Mouse (Mus musculus) forebrain, embryonic 11.5 days (tissue): ENCODE data around the gene Cxcr5. TPM values are rescaled to one million over a fixed set of nuclear protein-coding genes. Genes with fewer than 3 reads are reported as not detected.

Experiments
- ATAC-seq: fragments of 200-750 bp; cut with Nextera tagmentation; replicated peaks from 2 replicates; pipeline ENCODE4 v1.8.0; 2017; ENCODE audit warnings: moderate TSS enrichment; ENCODE audit not compliant: low FRiP score
- DNase-seq: peaks from one replicate; pipeline ENCODE4 v3.0.0-alpha.2; 2017; ENCODE audit warnings: low spot score
- H3K27ac ChIP-seq: fragments of 300-500 bp; sonication (generic); 2 replicates; pipeline ENCODE4 v1.5.1; 2014; ENCODE audit warnings: low read depth, low read length
- H3K27me3 ChIP-seq: fragments of 300-500 bp; sonication (generic); 2 replicates; pipeline ENCODE4 v1.6.1; 2014; ENCODE audit warnings: mild to moderate bottlenecking, low read length, mixed read lengths; ENCODE audit not compliant: control insufficient read depth, insufficient read depth
- H3K36me3 ChIP-seq: fragments of 300-500 bp; sonication (generic); 2 replicates; pipeline ENCODE4 v1.6.1; 2014; ENCODE audit warnings: mild to moderate bottlenecking, low read length, moderate library complexity, mixed read lengths; ENCODE audit not compliant: control insufficient read depth, insufficient read depth
- H3K4me1 ChIP-seq: fragments of 300-500 bp; sonication (generic); replicated peaks from 2 replicates; pipeline ENCODE4 v1.6.1; 2014; ENCODE audit warnings: low read length, mixed read lengths; ENCODE audit not compliant: control insufficient read depth, insufficient read depth
- H3K4me2 ChIP-seq: fragments of 300-500 bp; sonication (generic); 2 replicates; pipeline ENCODE4 v1.6.1; 2014; ENCODE audit warnings: low read depth, mild to moderate bottlenecking, low read length, moderate library complexity, mixed read lengths; ENCODE audit not compliant: severe bottlenecking
- H3K4me3 ChIP-seq: fragments of 300-500 bp; sonication (generic); 2 replicates; pipeline ENCODE4 v1.5.1; 2014; ENCODE audit warnings: low read depth, low read length
- H3K9ac ChIP-seq: fragments of 300-500 bp; sonication (generic); 2 replicates; pipeline ENCODE4 v1.6.1; 2014; ENCODE audit warnings: low read length
- H3K9me3 ChIP-seq: fragments of 300-500 bp; sonication (generic); 2 replicates; pipeline ENCODE4 v1.6.1; 2016; ENCODE audit warnings: low read length, mixed read lengths; ENCODE audit not compliant: control insufficient read depth
- WGBS: fragments of 180-500 bp; shearing (Covaris S2); extraction: QIAGEN DNeasy Blood & Tissue Kit; methylation state at CpG from one replicate; pipeline ENCODE4 v1.1.7; 2014; 5-methylcytosine and 5-hydroxymethylcytosine counted together
- polyA plus RNA-seq: library from polyadenylated mRNA; unstranded; fragments of >200 nt; fragmentation: Nextera tagmentation; extraction: Ambion mirVana; gene quantifications from 2 replicates; pipeline ENCODE4 v1.2.1, GENCODE M21; 2014

Cxcr5 gene
- polyA plus RNA-seq, 1 experiment from 2014 or later: 0.09 TPM

- ATAC-seq: no peak
These were observed 41.1 kb upstream of the Cxcr5 start for GRCm38 (mm10) chr9:44602766-44603165.

DNA sequence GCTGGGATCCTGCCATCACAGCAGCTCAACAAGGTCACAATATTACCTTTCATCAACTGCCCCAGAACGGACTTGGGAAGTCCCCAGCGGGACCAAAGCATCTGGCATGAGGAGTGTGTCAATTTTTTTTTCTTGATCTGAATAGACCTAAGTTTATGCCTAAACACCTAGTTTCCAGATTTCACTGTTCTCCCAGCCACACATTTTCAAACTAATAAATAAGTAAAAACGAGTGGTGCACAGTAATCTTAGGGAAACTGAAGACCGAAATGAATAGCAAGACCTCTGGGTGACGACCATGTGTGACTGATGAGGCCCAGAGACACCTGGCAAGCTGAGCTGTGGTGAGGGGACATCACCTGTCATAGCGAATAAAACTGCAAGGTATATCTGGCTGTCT lies 39.1 kb upstream of the Cxcr5 start:
- WGBS: 87% methylated on average over 6 of the region's 6 CpGs

More at GRCm38 (mm10) chr9:44602766-44603165, 41.1 kb upstream of the Cxcr5 start:
- Histone ChIP-seq H3K4me1 (peaks cover 20% of the 10 kb centered on the region), H3K27ac (0 out of 2 replicates have a peak overlapping the region, but pooled peaks have one; percentile 1), H3K4me2 (peak overlapping the region; percentile 80), H3K4me3 (peak overlapping the region; percentile 100; the same call in 1 of the 2 replicates), H3K9me3 (no peaks in the 10 kb centered on the region), H3K9ac (peak overlapping the region; percentile 100; the same call in 1 of the 2 replicates), H3K36me3 (no peaks in the 10 kb centered on the region; the same call in 1 of the 2 replicates), H3K27me3 (no peaks in the 10 kb centered on the region)
- 76% methylated on average over 6 of the region's 6 CpGs for WGBS
- no peak for DNase-seq

GRCm38 (mm10) chr9:44599616-44600015 lies 37.9 kb upstream of the Cxcr5 start:
- 9% methylated on average over 4 of the region's 6 CpGs for WGBS
- Histone ChIP-seq H3K27me3 (no peaks in the 10 kb centered on the region), H3K27ac (no peak overlapping the region), H3K9ac (no peak overlapping the region), H3K4me3 (no peak overlapping the region), H3K4me1 (peaks cover 17% of the 10 kb centered on the region), H3K9me3 (no peaks in the 10 kb centered on the region), H3K4me2 (0 out of 2 replicates have a peak overlapping the region, but pooled peaks have one; percentile 42), H3K36me3 (no peaks in the 10 kb centered on the region)
- DNase-seq (no peak), ATAC-seq (no peak)

More for the DNA sequence above, 39.1 kb upstream of the Cxcr5 start:
- no peak overlapping the region for H3K4me2 ChIP-seq
- H3K4me3 ChIP-seq: no peak overlapping the region
- H3K27ac ChIP-seq: no peak overlapping the region
- H3K9ac ChIP-seq: no peak overlapping the region
- H3K9me3 ChIP-seq: no peaks in the 10 kb centered on the region
- DNase-seq (no peak), ATAC-seq (no peak)
- H3K27me3 ChIP-seq: no peaks in the 10 kb centered on the region
- H3K4me1 ChIP-seq: peaks cover 17% of the 10 kb centered on the region
- no peaks in the 10 kb centered on the region for H3K36me3 ChIP-seq

- no peaks in the 10 kb centered on the region for H3K36me3 ChIP-seq
These were observed 37.3 kb upstream of the Cxcr5 start for GRCm38 (mm10) chr9:44598899-44599495.

DNA sequence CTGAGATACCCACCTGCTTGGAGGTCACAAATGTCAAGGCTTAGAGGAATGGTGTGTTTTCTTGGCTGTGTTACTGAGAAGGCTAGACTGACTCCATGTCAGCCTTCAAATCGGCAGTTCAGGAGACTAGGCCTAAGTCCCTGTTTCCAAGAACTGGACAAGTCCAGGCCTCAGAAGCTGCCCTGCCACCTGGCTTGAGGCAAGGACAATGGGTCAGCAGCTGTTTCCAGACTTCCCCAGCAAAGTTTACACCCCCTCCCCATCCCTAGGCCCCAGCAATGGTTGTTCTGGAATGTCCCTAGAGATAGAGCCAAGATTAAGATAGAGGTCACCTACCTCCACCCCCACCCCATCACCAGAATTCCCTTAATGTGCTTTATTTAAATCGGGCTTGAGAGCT lies 36.1 kb upstream of the Cxcr5 start:
- H3K9ac ChIP-seq: no peak overlapping the region
- no peak overlapping the region for H3K4me2 ChIP-seq
- H3K4me1 ChIP-seq: peaks cover 12% of the 10 kb centered on the region
- no peaks in the 10 kb centered on the region for H3K9me3 ChIP-seq
- no peak overlapping the region for H3K27ac ChIP-seq
- WGBS: 88% methylated on average over 2 of the region's 2 CpGs
- H3K27me3 ChIP-seq: no peaks in the 10 kb centered on the region
- no peak overlapping the region for H3K4me3 ChIP-seq
- ATAC-seq (no peak), DNase-seq (no peak)
- H3K36me3 ChIP-seq: no peaks in the 10 kb centered on the region

More at GRCm38 (mm10) chr9:44598899-44599495, 37.3 kb upstream of the Cxcr5 start:
- H3K27me3 ChIP-seq: no peaks in the 10 kb centered on the region
- DNase-seq: peak; percentile 81
- H3K4me2 ChIP-seq: peak overlapping the region; percentile 42
- H3K4me3 ChIP-seq: peak overlapping the region; percentile 6; the same call in 1 of the 2 replicates
- 3% methylated on average over 18 of the region's 18 CpGs for WGBS
- ATAC-seq: peak; percentile 68
- peaks cover 17% of the 10 kb centered on the region for H3K4me1 ChIP-seq
- H3K9me3 ChIP-seq: no peaks in the 10 kb centered on the region
- H3K9ac ChIP-seq: peak overlapping the region; percentile 12; the same call in 1 of the 2 replicates
- H3K27ac ChIP-seq: 0 out of 2 replicates have a peak overlapping the region, but pooled peaks have one; percentile 18

- Histone ChIP-seq H3K36me3 (no peaks in the 10 kb centered on the region), H3K4me2 (no peak overlapping the region), H3K9me3 (no peaks in the 10 kb centered on the region), H3K4me3 (no peak overlapping the region), H3K4me1 (peaks cover 12% of the 10 kb centered on the region), H3K27ac (no peak overlapping the region), H3K9ac (no peak overlapping the region), H3K27me3 (no peaks in the 10 kb centered on the region)
- WGBS: 82% methylated on average over 1 of the region's 1 CpGs
- ATAC-seq (no peak), DNase-seq (no peak)
These were observed 33.9 kb upstream of the Cxcr5 start for GRCm38 (mm10) chr9:44595537-44595930.

- Histone ChIP-seq H3K27me3 (no peaks in the 10 kb centered on the region), H3K4me1 (peaks cover 12% of the 10 kb centered on the region), H3K9me3 (no peaks in the 10 kb centered on the region), H3K27ac (no peak overlapping the region), H3K4me2 (no peak overlapping the region), H3K36me3 (no peaks in the 10 kb centered on the region), H3K4me3 (no peak overlapping the region), H3K9ac (no peak overlapping the region)
- 86% methylated on average over 9 of the region's 9 CpGs for WGBS
- DNase-seq: no peak
- no peak for ATAC-seq
These were observed 33.3 kb upstream of the Cxcr5 start for GRCm38 (mm10) chr9:44594901-44595536.

- Histone ChIP-seq H3K4me3 (no peak overlapping the region), H3K27ac (no peak overlapping the region), H3K4me2 (no peak overlapping the region), H3K4me1 (peaks cover 6% of the 10 kb centered on the region), H3K9ac (no peak overlapping the region), H3K27me3 (no peaks in the 10 kb centered on the region), H3K36me3 (no peaks in the 10 kb centered on the region), H3K9me3 (no peaks in the 10 kb centered on the region)
- ATAC-seq (no peak), DNase-seq (no peak)
- 91% methylated on average over 4 of the region's 4 CpGs for WGBS
These were observed 32.2 kb upstream of the Cxcr5 start for GRCm38 (mm10) chr9:44593886-44594285.
